In the genomic region with DNA sequence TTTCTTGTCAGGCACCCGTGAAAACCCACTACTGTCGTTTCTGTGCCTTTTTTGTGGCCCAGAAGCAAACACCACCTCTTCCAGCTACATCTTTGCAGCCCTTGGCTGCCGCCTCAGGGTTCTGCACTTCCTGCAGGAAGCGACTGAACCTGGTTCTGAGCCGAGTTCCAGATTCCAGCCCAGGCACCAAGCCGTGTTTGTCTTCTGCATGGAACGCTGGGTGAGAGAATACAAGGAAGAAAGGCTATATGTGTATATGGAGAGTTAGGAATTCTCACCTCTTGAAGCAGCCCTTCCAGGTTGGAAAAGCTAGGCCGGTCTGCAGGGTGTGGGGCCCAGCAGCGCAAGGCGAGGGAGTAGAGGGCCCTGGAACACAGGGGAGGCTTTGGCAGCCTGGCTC, we compare ENCODE assay signal across 13 mouse cellular contexts. TPM values are rescaled to one million over a fixed set of nuclear protein-coding genes. Genes with fewer than 3 reads are reported as not detected.
A peak's percentile ranks its signal among the peaks of the same experiment; 100 is the strongest.
DNase-seq lines count a peak whose midpoint lies in the region; ATAC-seq and TF ChIP-seq lines count a peak whose summit lies in the region.
"Had no signal": no experiment of that assay in that cellular context is flagged by ENCODE, and none has a peak within 500 bp of the region (broad histone marks: within the 10 kb centered on the region; RNA-seq: fewer than 3 reads in every experiment).

No protein-coding gene starts in this region.

- H3K27ac ChIP-seq in heart, embryonic 12.5 days (ENCODE audit: poor library complexity, severe bottlenecking), result peak overlapping the region; percentile 31
- peak overlapping the region; percentile 75 for H3K27ac ChIP-seq in MEL (ENCODE audit: control insufficient read depth, low read depth, low read length)
- peak overlapping the region; percentile 26; the same call in 1 of the 2 replicates for H3K27ac ChIP-seq in embryonic facial prominence, embryonic 12.5 days
- peak overlapping the region; percentile 97 for H3K27ac ChIP-seq in liver, embryonic 15.5 days (replicated peaks)

- no peak for TF ChIP-seq CTCF in MEL (IDR thresholded peaks at IDR 0.05 in 2 of 3, conservative IDR thresholded peaks at IDR 0.05 in 1 of 3; ENCODE audit: control insufficient read depth in 1 of 3, insufficient read depth in 1 of 3, low read depth in 2 of 3, low read length in 3 of 3, poor library complexity in 1 of 3, severe bottlenecking in 1 of 3)

- TF ChIP-seq RAD21 in MEL (IDR thresholded peaks at IDR 0.05; ENCODE audit: low read depth, low read length), result no peak

- no peaks in the 10 kb centered on the region for H3K79me2 ChIP-seq in MEL (ENCODE audit: control insufficient read depth, insufficient read depth, low read length, poor library complexity)

- peaks cover 28% of the 10 kb centered on the region for H3K36me3 ChIP-seq in heart, embryonic 12.5 days
- H3K36me3 ChIP-seq in MEL (ENCODE audit: control insufficient read depth in 1 of 2, insufficient read depth in 2 of 2, low read length in 2 of 2), result peaks cover 0 to 12% of the 10 kb centered on the region in 2 experiments; a peak in 2 of 4 replicates
- H3K36me3 ChIP-seq in embryonic facial prominence, embryonic 12.5 days, result peaks cover 28% of the 10 kb centered on the region
- H3K36me3 ChIP-seq in liver, embryonic 15.5 days (replicated peaks), result peaks cover 33% of the 10 kb centered on the region

- peak overlapping the region; percentile 4 for H3K4me2 ChIP-seq in heart, embryonic 12.5 days
- no peak overlapping the region for H3K4me2 ChIP-seq in embryonic facial prominence, embryonic 12.5 days (replicated peaks)
- peak overlapping the region; percentile 61 for H3K4me2 ChIP-seq in liver, embryonic 15.5 days

- H3K27me3 ChIP-seq in heart, embryonic 12.5 days (replicated peaks), result peaks cover 34% of the 10 kb centered on the region
- no peaks in the 10 kb centered on the region for H3K27me3 ChIP-seq in MEL (ENCODE audit: control insufficient read depth in 1 of 2, insufficient read depth in 2 of 2, low read length in 2 of 2)
- H3K27me3 ChIP-seq in embryonic facial prominence, embryonic 12.5 days, result peaks cover 20% of the 10 kb centered on the region
- H3K27me3 ChIP-seq in liver, embryonic 15.5 days, result peaks cover 22% of the 10 kb centered on the region

- peaks cover 17% of the 10 kb centered on the region; the same call in 1 of the 2 replicates for H3K4me1 ChIP-seq in heart, embryonic 12.5 days (replicated peaks)
- peaks cover 7 to 21% of the 10 kb centered on the region in 2 experiments; a peak in 3 of 4 replicates for H3K4me1 ChIP-seq in MEL (ENCODE audit: control insufficient read depth in 1 of 2, insufficient read depth in 2 of 2, low read length in 2 of 2)
- peaks cover 5% of the 10 kb centered on the region for H3K4me1 ChIP-seq in embryonic facial prominence, embryonic 12.5 days
- H3K4me1 ChIP-seq in liver, embryonic 15.5 days (replicated peaks), result peaks cover 73% of the 10 kb centered on the region

- ATAC-seq in heart, embryonic 12.5 days (ENCODE audit: insufficient number of reproducible peaks, low FRiP score), result no peak
- ATAC-seq in embryonic facial prominence, embryonic 12.5 days (ENCODE audit: insufficient number of reproducible peaks, insufficient read depth, low FRiP score, low TSS enrichment), result no peak
- no peak for ATAC-seq in liver, embryonic 15.5 days (ENCODE audit: insufficient read depth)

- no peak for TF ChIP-seq EP300 in MEL (IDR thresholded peaks at IDR 0.05; ENCODE audit: low read depth in 1 of 2, low read length in 2 of 2)

- no peak for TF ChIP-seq POLR2A in MEL (IDR thresholded peaks at IDR 0.05; ENCODE audit: control insufficient read depth in 1 of 2, insufficient read depth in 1 of 2, low read depth in 1 of 2, low read length in 2 of 2, poor library complexity in 1 of 2)

- H3K9ac ChIP-seq in heart, embryonic 12.5 days, result no peak overlapping the region
- H3K9ac ChIP-seq in MEL (ENCODE audit: control insufficient read depth, low read depth, low read length, poor library complexity, severe bottlenecking), result no peak overlapping the region
- H3K9ac ChIP-seq in embryonic facial prominence, embryonic 12.5 days, result no peak overlapping the region
- peak overlapping the region; percentile 54 for H3K9ac ChIP-seq in liver, embryonic 15.5 days
- H3K9ac ChIP-seq: midbrain, embryonic 13.5 days had no signal

- DNase-seq in heart, postnatal 36 days, result no peak
- peak; percentile 43 for DNase-seq in MEL (ENCODE audit: low read depth, low spot score)
- DNase-seq in kidney, adult 9 months, result no peak
- no peak for DNase-seq in Muller cell, postnatal 12 days (ENCODE audit: inconsistent ontology term)
- DNase-seq: right cerebral cortex, postnatal 14 days had no signal

- intact Hi-C loops in heart, postnatal 36 days (cut with DNase I), result no loop called here

- WGBS in heart, embryonic 12.5 days, result 76% methylated on average over 10 of the region's 10 CpGs
- 88% methylated on average over 10 of the region's 10 CpGs for WGBS in embryonic facial prominence, embryonic 12.5 days
- WGBS in liver, embryonic 15.5 days (ENCODE audit: insufficient replicate concordance), result 61% methylated on average over 10 of the region's 10 CpGs

- H3K4me3 ChIP-seq in heart, embryonic 12.5 days, result no peak overlapping the region
- no peak overlapping the region for H3K4me3 ChIP-seq in MEL (ENCODE audit: control insufficient read depth in 1 of 2, insufficient read depth in 1 of 2, low read depth in 2 of 2, low read length in 2 of 2)
- no peak overlapping the region for H3K4me3 ChIP-seq in embryonic facial prominence, embryonic 12.5 days
- H3K4me3 ChIP-seq in liver, embryonic 15.5 days (replicated peaks), result peak overlapping the region; percentile 29
- H3K4me3 ChIP-seq: midbrain, embryonic 13.5 days had no signal

- H3K9me3 ChIP-seq in heart, embryonic 12.5 days (replicated peaks), result no peaks in the 10 kb centered on the region
- H3K9me3 ChIP-seq in MEL (replicated peaks; ENCODE audit: insufficient read depth, low read length), result no peaks in the 10 kb centered on the region
- no peaks in the 10 kb centered on the region for H3K9me3 ChIP-seq in embryonic facial prominence, embryonic 12.5 days
- no peaks in the 10 kb centered on the region for H3K9me3 ChIP-seq in liver, embryonic 15.5 days (replicated peaks)
- H3K9me3 ChIP-seq: midbrain, embryonic 13.5 days had no signal

TF ChIP-seq in MEL, 35 proteins besides CTCF, POLR2A, EP300 and RAD21 (continues in another document):
- TF ChIP-seq HCFC1 (IDR thresholded peaks at IDR 0.05; ENCODE audit: low read depth, low read length) (no peak), ZNF384 (IDR thresholded peaks at IDR 0.05; ENCODE audit: low read depth, low read length) (no peak), MXI1 (IDR thresholded peaks at IDR 0.05; ENCODE audit: low read depth, low read length) (no peak), TCF12 (IDR thresholded peaks at IDR 0.05; ENCODE audit: low read depth, low read length) (no peak), SIN3A (IDR thresholded peaks at IDR 0.05; ENCODE audit: low read length) (no peak), POLR2AphosphoS5 (IDR thresholded peaks at IDR 0.05; ENCODE audit: borderline replicate concordance, low read depth, low read length) (no peak), TAL1 (IDR thresholded peaks at IDR 0.05; ENCODE audit: low read length) (no peak)

RNA-seq across cellular contexts. Expression of a gene that starts 3.9 kb away (rescaled TPM):
- polyA plus RNA-seq in heart, embryonic 12.5 days (2016; fragmentation: Nextera tagmentation; extraction: Ambion mirVana), result 0.28 and 0.32 TPM in 2 replicates
- total RNA-seq in heart, postnatal 36 days (2021), result under 1 TPM; 0.08 to 0.11 TPM
- 0.13 and 0.35 TPM in 2 replicates for total RNA-seq in MEL (2012; rRNA removed)
- under 1 TPM in 1 of 2 experiments, not detected in 1; 0.25 TPM for polyA plus RNA-seq in MEL (2012; ENCODE audit: insufficient read depth in 1 of 2, insufficient read length in 2 of 2, low read depth in 1 of 2, low replicate concordance in 2 of 2, missing spikeins in 1 of 2)
- 2.4 and 2.5 TPM in 2 replicates for polyA plus RNA-seq in embryonic facial prominence, embryonic 12.5 days (2016; fragmentation: Nextera tagmentation; extraction: Ambion mirVana)
- polyA plus RNA-seq in liver, embryonic 15.5 days (2015; fragmentation: Nextera tagmentation; extraction: Ambion mirVana), result 0.60 and 0.62 TPM in 2 replicates
- total RNA-seq: left cerebral cortex, postnatal 14 days had no signal

RNA-seq across cellular contexts. Expression of a gene that starts 8.5 kb away (rescaled TPM):
- polyA plus RNA-seq in heart, embryonic 12.5 days (2016; fragmentation: Nextera tagmentation; extraction: Ambion mirVana), result 77.9 and 82.3 TPM in 2 replicates
- total RNA-seq in heart, postnatal 36 days (2021), result 10 to 100 TPM; 24.6 to 26.7 TPM
- 3.8 and 4.6 TPM in 2 replicates for total RNA-seq in MEL (2012; rRNA removed)
- 10 to 100 TPM in 1 of 2 experiments, not detected in 1; 26.0 TPM for polyA plus RNA-seq in MEL (2012; ENCODE audit: insufficient read depth in 1 of 2, insufficient read length in 2 of 2, low read depth in 1 of 2, low replicate concordance in 2 of 2, missing spikeins in 1 of 2)
- polyA plus RNA-seq in embryonic facial prominence, embryonic 12.5 days (2016; fragmentation: Nextera tagmentation; extraction: Ambion mirVana), result 122 and 127 TPM in 2 replicates
- polyA plus RNA-seq in liver, embryonic 15.5 days (2015; fragmentation: Nextera tagmentation; extraction: Ambion mirVana), result 26.1 and 28.0 TPM in 2 replicates

RNA-seq across cellular contexts. Expression of a gene that starts 16.4 kb away (rescaled TPM):
- 289 and 297 TPM in 2 replicates for polyA plus RNA-seq in heart, embryonic 12.5 days (2016; fragmentation: Nextera tagmentation; extraction: Ambion mirVana)
- 100 to 1,000 TPM; 189 to 220 TPM for total RNA-seq in heart, postnatal 36 days (2021)
- 176 and 190 TPM in 2 replicates for total RNA-seq in MEL (2012; rRNA removed)
- 100 to 1,000 TPM in 1 of 2 experiments, not detected in 1; 181 TPM for polyA plus RNA-seq in MEL (2012; ENCODE audit: insufficient read depth in 1 of 2, insufficient read length in 2 of 2, low read depth in 1 of 2, low replicate concordance in 2 of 2, missing spikeins in 1 of 2)
- 351 and 399 TPM in 2 replicates for polyA plus RNA-seq in embryonic facial prominence, embryonic 12.5 days (2016; fragmentation: Nextera tagmentation; extraction: Ambion mirVana)
- 336 and 387 TPM in 2 replicates for polyA plus RNA-seq in liver, embryonic 15.5 days (2015; fragmentation: Nextera tagmentation; extraction: Ambion mirVana)

RNA-seq across cellular contexts. Expression of a gene that starts 17.1 kb away (rescaled TPM):
- 1.8 and 2.3 TPM in 2 replicates for polyA plus RNA-seq in heart, embryonic 12.5 days (2016; fragmentation: Nextera tagmentation; extraction: Ambion mirVana)
- 1 to 10 TPM; 4.6 to 4.8 TPM for total RNA-seq in heart, postnatal 36 days (2021)
- total RNA-seq in MEL (2012; rRNA removed), result 20.3 and 20.9 TPM in 2 replicates
- 10 to 100 TPM; 29.8 to 43.3 TPM for polyA plus RNA-seq in MEL (2012; ENCODE audit: insufficient read depth in 1 of 2, insufficient read length in 2 of 2, low read depth in 1 of 2, low replicate concordance in 2 of 2, missing spikeins in 1 of 2)
- 13.0 and 13.1 TPM in 2 replicates for polyA plus RNA-seq in embryonic facial prominence, embryonic 12.5 days (2016; fragmentation: Nextera tagmentation; extraction: Ambion mirVana)
- 0.54 and 0.64 TPM in 2 replicates for polyA plus RNA-seq in liver, embryonic 15.5 days (2015; fragmentation: Nextera tagmentation; extraction: Ambion mirVana)

RNA-seq across cellular contexts. Expression of a gene that starts 23.1 kb away (rescaled TPM):
- polyA plus RNA-seq in heart, embryonic 12.5 days (2016; fragmentation: Nextera tagmentation; extraction: Ambion mirVana), result not detected in 2 replicates
- not detected for total RNA-seq in heart, postnatal 36 days (2021)
- not detected in 2 replicates for total RNA-seq in MEL (2012; rRNA removed)
- not detected for polyA plus RNA-seq in MEL (2012; ENCODE audit: insufficient read depth in 1 of 2, insufficient read length in 2 of 2, low read depth in 1 of 2, low replicate concordance in 2 of 2, missing spikeins in 1 of 2)
- not detected in 2 replicates for polyA plus RNA-seq in embryonic facial prominence, embryonic 12.5 days (2016; fragmentation: Nextera tagmentation; extraction: Ambion mirVana)
- not detected in 2 replicates for polyA plus RNA-seq in liver, embryonic 15.5 days (2015; fragmentation: Nextera tagmentation; extraction: Ambion mirVana)
- total RNA-seq: adrenal gland, postnatal 14 days; left cerebral cortex, postnatal 14 days had no signal
- polyA plus RNA-seq: hindbrain, embryonic 16.5 days; midbrain, embryonic 13.5 days; urinary bladder, adult 2 months had no signal

Comparison
In these comparisons a context has a peak if more than half of its experiments do, and no peak if none do; other contexts are left out.
1. H3K27ac ChIP-seq: peak in every context shown above with its lines; median percentile 97 in liver, embryonic 15.5 days; 75 in MEL; 31 in heart, embryonic 12.5 days; 26 in embryonic facial prominence, embryonic 12.5 days.